Mouse (Mus musculus): Measurements from ENCODE around the gene Pcbp2.

Gene Pcbp2

DNA sequence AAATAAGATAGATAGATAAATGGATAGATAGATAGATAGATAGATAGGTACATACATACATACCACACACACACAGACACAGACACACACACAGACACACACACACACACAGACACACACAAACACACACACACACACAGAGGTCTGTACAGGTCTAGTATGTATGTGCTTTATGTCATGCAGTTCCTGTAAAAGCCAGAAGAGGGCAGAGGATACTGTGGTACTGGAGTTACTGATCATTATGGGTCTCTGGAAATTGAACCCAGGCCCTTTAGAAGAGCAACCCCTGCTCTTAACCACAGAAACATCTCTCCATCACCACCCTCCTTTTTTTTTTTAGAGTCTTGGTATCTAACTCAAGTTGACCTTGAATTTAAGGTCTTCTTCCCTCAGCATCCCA lies 6.7 kb upstream of the Pcbp2 start:
- no peak for DNase-seq (ENCODE audit: low read depth, low spot score)

DNA sequence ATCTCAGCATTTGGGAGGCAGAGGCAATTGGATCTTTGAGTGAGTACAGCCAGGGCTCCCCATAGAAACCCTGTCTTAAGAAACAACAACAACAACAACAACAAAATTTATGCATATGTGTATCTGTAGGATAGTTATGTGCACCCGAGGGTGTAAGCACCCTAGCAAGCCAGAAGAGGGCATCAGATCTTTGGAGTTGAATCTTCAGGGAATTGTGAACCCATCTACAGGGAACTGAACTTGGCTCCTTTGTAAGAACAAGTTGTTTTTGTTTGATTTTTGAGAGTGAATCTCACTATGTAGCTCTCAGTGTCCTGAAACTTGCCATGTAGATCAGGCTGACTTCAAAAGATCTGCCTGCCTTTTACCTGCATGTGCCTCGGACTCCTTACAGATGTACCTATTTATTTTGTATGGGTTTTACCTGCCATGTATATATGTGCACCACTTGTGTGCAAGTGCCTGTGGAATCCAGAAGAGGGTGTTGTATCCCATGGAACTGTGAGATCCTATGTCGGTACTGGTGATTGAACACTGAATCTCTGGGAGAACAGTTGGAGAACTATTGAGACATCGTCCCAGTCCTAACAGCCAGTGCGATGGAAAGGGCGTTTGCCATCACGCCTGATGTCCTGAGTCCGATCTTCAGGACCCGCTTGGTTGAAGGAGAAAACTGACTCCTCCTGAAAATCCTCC lies 1.5 kb upstream of the Pcbp2 start:
- no peak for DNase-seq (ENCODE audit: low read depth, low spot score)

DNA sequence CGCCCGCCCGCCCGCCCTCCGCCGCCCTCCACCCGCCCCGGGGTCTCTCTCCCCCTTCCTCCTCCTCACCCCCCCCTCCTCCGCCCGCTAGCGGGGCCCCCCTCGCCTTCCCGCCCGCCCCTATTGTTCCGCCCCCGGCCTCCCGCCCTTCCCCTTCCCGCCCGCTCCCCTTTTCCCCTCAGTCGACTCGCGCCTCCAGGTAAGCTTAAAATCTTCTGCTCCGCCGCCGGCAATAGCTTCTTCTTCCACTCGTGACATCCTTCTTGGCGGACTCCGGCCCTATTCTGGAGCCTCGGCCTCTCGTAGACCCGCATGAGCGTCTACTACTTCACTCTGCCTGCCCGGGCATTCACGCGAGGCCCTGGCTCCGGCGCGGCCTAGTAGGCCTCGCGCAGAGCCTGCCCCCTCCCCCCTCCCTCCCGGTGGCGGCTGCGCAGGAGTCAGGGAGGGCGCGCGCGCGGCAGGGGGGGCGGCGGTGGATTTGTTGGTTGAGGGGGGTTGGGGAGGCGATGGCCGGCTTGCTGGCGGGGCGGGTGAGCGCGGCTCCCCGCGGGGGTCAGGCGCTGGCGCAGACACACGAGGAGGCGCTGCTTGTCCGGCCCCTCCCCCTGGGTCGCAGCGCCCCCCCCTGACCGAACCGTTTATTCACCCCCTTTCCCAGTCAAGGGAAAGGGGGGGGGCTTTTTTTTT lies 411 bp downstream of the Pcbp2 start:
- no peak for DNase-seq (ENCODE audit: low read depth, low spot score)

DNA sequence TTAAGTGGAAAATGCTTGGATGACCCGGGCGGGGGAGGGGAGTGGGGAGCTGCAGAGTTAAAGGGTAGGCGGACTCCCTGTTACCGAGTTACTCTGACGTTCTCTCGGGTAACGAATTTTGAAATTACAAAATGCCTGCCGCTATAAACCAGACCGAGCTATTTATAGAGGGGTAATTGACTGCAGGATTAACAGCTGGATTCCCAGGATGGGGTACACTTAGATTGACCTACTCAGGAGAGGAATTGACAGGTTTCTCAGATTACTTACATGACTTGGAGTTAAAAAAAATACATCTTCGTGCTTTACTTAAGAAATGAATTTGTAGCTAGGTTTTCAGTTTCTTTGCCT lies 931 bp downstream of the Pcbp2 start:
- no peak for DNase-seq (ENCODE audit: low read depth, low spot score)

DNA sequence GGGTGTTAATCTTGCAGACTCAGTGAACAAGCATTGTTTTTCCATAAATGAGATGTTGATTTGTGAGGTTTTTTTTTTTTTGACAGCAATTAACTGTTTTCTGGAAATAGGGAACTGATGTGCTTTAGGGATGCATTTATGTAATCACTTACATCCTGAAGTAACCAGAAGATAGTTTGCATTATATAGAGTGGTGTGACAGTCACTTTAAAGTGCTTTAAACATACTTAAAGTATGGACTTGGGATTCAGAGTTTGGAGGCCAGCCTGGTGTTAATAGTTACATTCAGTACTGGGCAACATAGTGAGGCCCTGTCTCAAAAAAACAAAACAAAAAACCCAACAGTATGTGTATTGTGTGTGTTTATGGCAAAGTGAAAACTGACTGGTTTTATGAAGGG lies 1.4 kb downstream of the Pcbp2 start:
- DNase-seq (ENCODE audit: low read depth, low spot score) = no peak

DNA sequence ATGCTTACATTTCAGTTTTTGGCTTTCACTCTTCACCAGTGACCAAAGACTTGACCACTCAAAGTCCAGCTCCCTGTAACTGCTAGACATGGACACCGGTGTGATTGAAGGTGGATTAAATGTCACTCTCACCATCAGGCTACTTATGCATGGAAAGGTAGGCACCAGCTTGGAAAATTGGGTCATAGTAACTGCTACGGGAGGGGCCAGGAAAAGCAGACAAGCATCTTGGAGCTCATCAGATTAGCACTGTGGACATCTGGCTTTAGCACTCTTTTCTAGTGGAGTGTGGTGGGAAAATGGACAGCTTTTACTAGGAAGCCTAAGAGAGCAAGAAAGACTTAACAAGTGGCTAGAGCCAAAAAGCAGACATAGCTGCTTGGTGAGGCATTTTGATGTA lies 2.9 kb downstream of the Pcbp2 start:
- no peak for DNase-seq (ENCODE audit: low read depth, low spot score)

DNA sequence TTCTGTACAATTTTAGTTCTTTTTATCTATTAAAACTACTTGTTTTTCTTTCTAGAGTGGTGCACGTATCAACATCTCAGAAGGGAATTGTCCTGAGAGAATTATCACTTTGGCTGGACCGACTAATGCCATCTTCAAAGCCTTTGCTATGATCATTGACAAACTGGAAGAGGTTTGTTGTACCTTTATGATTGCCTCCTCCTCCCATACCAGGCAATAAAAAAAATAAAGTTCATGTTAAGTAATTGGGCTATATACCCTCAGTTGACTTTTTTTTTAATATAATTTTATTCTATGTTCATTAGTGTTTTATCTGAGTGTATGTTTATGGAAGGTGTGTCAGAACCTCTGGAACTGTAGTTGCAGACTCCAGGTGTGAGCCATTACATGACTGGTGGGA lies 4.2 kb downstream of the Pcbp2 start:
- no peak for DNase-seq (ENCODE audit: low read depth, low spot score)

DNA sequence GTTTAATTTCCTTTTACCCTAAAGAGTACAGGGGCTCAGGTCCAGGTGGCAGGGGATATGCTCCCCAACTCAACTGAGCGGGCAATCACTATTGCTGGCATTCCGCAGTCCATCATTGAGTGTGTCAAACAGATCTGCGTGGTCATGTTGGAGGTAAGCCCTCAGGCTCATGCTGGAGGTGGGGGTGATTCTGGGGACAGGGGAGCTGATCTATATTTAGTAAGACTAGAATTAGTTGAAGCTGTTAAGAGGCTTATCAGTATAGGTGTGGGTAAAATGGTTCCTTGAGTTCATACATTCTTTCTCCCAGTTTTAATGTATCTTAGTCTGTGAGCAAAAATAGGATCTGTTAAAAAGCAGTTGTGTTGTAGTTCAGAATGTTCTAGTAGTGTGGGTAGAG lies 12.8 kb downstream of the Pcbp2 start:
- DNase-seq (ENCODE audit: low read depth, low spot score) = no peak

DNA sequence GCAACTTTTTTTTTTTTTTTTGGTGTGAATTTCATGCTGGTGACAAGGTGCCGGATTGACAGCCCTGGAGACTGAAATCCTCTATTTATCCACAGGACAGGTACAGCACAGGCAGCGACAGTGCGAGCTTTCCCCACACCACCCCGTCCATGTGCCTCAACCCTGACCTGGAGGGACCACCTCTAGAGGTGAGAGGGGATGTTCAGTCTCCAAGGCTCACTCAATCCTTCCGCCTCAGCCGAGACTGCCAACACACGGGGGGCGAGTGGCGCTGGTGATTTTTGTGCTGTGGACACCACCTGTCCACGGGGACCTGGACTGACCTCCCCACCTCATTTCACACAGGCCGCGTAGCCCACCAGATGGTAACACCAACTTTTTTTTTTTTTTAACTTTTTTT lies 15.5 kb downstream of the Pcbp2 start:
- no peak for DNase-seq (ENCODE audit: low read depth, low spot score)

DNA sequence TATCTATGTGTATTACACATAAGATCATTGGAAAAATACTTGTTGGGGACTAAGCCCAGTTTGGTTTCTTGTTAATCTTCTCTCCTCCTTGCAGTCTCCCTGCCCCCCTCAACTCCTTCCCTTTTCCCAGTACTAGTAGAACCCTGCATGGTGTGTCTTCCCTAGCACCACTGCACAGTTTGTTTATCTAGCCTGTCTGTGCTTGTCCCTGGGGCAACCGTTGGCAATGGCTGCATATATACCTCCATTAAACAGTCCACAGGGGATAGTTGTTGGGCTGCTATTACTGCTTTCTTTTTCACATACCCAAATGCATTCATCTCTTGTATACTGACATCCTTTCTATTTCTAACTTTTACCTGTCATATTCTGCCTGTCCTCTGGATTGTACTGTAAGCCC lies 17.3 kb downstream of the Pcbp2 start:
- DNase-seq (ENCODE audit: low read depth, low spot score) = no peak

DNA sequence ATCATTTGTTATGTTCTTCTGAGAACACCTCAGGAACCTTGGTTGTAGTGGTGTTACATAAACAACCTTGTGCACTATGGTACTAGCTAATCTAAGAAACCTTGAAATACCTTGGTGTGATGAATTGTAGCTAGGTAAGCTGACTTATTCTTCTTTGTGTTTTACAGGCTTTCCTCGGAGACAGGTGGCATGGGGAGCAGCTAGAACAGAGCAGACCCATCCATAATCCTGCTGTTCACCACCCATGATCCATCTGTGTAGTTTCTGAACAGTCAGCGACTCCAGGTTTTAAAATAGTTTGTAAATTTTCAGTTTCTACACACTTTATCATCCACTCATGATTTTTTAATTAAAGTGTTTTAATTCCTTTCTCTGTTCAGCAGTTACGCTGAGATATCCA lies 28.0 kb downstream of the Pcbp2 start:
- DNase-seq (ENCODE audit: low read depth, low spot score) = no peak

DNA sequence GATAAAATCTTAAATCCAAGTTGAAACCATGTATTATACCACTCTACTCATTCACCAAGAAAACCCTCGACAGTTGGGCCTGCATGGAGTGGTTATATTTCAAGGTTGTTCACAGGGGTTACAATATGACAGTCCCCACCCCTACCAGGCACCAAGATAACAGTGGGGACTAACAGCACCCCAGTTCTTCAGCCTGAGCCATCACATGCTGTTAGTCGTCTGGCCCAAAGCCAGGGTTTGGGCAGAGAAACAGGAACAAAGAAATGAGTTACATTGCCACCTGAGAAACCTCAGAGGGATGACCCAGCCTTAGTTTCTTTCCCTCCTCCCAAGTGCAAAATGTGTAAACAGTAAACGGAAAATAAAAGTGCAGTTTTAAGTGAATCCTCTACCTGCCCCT lies 29.0 kb downstream of the Pcbp2 start:
- no peak for DNase-seq (ENCODE audit: low read depth, low spot score)

DNA sequence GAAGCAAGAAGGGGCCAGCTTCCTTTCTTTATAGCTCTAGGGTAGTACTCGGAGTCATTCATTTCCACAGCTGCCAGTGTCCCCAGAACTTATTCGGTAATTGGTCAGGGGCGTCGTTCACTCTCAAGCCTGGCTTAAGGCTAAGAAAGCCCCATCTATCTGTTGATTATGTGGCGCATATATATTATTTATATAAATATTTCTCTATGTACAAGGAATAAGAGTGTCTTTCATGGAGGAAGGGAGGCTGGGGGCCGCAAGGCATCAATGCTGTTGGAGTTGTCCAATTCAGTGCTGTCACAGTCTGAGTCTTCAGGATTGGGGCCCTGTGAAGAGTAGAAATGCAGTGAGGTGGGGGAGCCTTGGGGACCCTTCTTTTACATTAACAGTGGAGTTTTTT lies 29.5 kb downstream of the Pcbp2 start:
- no peak for DNase-seq (ENCODE audit: low read depth, low spot score)

DNA sequence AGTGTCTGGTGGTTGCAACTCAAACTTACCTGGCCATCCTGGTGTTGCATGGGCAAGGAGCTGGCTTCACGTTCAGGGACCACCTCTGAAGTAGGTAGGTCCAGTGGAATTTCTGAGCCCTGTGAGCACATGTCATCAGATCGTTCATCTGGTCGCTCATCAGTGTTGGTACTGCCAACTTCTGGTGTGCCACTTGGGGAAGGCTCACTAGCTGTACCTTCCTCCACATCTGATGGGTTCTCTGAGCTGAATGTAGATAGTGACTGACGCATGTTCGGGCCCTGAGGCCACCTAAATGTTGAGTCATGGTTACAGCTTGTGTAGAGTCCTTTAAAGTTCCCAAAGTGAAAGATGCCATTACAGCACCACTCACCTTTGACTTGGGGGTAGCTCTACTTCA lies 30.1 kb downstream of the Pcbp2 start:
- no peak for DNase-seq (ENCODE audit: low read depth, low spot score)

DNA sequence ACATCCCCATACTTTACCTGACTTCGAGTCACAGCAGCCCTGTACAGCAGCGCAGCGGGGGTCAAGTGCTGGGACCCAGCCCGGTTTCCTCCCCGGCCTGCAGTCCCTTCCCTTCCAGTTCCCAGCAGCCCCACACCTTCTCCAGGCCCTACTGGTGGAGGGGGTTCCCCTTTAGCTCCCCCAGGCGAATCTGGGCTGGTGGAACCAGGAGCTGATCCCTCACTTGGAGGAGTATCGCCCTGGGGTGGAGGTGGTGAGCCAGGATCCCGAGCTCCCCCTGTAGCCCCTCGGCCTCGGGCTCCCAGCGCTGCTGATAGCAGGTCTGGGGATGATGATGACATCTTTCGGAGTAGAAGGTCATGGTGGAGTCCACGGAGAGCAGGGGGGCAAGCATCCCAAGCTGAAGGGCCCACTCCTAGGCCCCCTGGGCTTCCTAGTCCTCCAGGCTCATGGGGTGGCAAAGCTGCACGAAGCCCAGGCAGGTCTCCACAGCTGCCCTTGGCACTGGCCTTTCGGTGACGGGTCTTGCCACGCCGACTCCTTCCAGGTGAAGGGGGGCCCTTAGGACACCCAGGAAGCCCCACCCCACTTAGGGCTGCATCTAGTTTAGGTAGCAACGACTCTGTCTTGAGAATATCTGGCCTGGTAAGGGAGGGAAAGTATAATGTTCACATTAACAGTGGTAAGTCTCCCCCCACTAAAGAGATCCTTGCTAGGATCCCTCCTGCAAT lies 30.9 kb downstream of the Pcbp2 start:
- no peak for DNase-seq (ENCODE audit: low read depth, low spot score)

DNA sequence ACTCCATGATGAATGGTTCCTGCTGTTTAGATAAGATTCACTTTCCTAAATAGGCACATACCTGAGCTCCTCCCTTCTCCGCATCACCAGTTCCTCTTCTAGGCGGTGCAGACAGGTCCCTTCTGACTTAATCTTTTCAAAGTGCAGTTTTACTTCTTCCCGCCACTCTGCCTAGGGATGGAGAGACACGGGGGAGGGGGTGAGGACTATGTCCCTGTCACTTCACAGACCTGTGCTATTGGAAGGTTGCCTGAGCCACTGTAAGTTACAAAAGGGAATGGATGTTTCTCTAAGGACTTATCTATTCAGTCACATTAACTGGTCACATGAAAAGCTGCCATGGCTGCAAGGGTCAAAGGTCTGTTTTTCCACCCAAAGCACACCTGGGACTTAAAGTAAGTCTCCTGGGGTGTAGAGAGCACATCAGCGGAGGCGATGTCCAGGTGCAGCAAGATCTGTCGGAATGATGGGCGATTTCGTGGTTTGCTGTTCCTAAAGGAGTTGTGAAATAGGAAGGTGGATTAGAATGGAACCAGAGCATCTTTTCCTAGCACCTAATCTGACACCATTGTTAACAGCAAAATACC lies 32.0 kb downstream of the Pcbp2 start:
- no peak for DNase-seq (ENCODE audit: low read depth, low spot score)

DNA sequence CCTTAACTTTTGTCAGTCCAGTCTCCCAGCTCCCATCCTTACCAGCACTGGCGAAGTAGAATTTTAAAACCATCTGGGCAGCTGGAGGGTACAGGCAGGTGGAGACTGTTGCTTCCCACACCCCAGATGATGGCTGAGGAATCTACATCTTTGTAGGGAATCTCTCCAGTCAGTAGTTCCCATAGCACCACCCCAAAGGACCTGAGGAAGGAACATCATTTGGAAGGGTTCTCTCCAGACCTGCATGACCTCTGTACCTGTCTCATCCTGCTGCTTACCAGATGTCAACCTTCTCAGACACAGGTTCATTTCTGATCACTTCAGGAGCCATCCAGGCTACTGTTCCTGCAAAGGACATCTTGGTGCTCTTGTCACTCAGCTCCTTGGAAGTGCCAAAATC lies 33.1 kb downstream of the Pcbp2 start, which contains the start of gene Gm10337:
Gene Gm10337 (plus strand): TSS at position 276 of the 400 bp plus-strand sequence.
- no peak for DNase-seq (ENCODE audit: low read depth, low spot score)

DNA sequence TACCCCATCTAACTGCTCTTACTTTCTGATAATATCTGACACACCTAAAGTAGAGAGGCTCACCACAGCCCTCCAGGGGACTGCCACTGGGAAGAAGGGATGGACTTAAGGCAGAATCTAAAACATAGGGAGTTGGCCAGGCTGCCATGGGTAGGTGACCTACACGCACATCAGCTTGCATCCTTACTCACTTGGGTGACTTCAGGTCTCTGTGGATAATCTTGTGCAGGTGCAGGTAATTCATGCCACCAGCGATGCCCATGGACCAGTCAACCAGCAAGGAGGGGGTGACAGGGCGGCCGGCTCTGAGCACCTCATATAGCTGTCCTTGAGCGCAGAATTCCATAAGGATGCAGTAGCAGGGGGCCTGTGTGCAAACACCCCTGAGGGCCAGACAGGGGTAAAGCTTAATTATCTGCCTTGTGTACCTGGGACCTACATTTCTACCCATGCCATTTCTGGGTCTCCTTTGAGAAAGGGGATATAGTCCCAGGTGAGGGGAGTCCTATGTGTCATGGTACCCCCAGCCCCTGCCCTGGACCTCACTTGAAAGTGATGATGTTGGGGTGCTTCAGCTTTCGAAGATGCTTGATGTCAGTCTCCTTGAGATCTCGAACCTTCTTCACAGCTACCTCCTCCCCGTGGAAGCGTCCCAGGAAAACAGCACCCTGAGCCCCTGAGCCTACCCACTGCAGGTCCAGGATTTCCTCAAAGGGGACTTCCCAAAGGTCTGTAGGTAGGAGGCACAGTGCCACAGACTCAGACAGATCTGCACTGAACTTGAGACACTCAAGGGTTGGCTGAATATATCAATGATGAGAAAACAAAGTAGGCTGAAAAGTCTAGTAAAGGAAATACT lies 33.8 kb downstream of the Pcbp2 start:
- no peak for DNase-seq (ENCODE audit: low read depth, low spot score)

DNA sequence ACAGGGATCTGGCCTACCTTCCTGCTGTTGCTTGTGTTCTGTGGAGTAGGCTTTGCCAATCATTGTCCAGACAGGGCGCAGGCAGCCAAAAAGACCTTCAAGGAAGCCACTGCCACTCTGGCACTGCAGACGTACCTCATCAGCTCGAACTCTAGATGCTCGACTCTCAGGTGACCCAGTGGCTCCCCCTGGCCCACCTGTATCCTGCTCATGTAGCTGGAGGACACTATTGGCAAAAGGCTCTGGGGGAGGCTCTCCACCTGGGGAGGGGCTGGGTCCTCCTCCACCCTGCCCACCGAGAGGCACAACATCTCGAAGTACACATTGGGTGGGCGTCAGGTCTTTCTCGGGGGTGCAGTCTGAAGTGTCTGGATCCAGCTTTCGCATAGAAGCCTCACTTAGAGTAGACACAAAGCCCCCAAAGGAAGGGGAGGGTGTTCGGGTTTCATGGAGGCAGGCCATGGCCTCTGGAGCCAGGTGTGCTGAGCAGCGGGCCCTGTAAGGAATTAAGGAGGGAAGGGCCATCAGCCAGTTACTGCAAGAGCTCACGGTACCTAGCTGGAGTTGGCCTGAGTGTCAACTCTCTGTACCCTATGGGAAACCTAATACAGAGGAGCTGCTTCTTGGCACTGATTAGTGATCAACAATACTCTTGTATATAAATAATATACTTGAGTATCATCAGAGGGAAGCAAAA lies 34.9 kb downstream of the Pcbp2 start:
- DNase-seq (ENCODE audit: low read depth, low spot score) = no peak

DNA sequence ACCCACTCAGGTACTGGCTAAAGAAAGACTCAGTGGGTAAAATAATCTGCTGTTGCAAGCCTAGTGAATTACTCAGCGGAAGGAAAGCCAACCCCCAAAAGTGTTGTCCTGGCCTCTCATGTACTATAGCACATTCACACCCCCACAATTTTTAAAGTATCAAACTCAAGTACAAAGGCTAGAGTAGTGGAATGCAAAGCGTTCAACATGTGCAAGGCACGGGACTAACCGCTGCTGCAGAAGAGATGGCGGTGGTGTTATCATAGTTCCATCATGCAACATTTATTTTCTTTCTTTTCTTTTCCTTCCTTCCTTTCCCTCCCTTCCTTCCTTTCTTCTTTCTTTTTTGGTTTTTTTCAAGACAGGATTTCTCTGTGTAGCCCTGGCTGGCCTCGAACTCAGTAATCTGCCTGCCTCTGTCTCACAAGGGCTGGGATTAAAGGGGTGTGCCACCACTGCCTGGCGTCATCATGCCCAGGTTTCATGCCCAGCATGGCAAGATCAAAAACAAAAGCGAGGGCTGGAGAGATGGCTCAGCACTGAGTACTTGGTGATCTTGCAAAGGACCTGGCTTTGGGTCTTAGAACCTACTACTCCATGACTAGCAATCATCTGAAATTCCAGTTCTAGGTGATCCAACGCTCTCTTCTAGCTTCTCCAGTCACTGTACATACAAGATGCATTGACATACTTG lies 35.6 kb downstream of the Pcbp2 start:
- no peak for DNase-seq (ENCODE audit: low read depth, low spot score)

DNA sequence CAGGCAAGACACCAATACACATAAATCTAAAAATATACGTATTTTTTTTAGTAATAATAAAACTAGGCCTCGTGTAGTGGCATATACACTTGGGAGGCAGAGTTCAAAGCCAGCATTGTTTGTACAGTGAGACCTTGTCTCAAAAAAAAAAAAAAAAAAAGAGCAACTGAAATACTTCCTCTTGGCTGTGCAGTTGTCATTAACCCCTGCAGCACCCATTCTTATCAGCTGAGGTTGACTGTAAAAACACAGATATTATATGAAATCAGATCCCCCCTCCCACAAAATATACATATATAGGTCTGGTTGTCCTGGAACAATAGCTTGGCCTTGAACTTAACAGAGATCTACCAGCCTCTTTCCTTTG lies 36.1 kb downstream of the Pcbp2 start:
- no peak for DNase-seq (ENCODE audit: low read depth, low spot score)
